Mouse (Mus musculus) ES-Bruce4 (cell line): ENCODE measurements around the gene Ptpn3. TPM values are rescaled to one million over a fixed set of nuclear protein-coding genes. Genes with fewer than 3 reads are reported as not detected.

Experiments used
- H3K27ac ChIP-seq: 2 replicates; pipeline ENCODE4 v1.5.1; 2012; ENCODE audit warnings: low read length, inconsistent platforms; ENCODE audit not compliant: insufficient read depth
- H3K27me3 ChIP-seq: 2 replicates; pipeline ENCODE4 v1.6.1; 2012; ENCODE audit warnings: mild to moderate bottlenecking, low read length, inconsistent platforms; ENCODE audit not compliant: control insufficient read depth, poor library complexity, insufficient read depth, severe bottlenecking
- H3K36me3 ChIP-seq: 2 replicates; pipeline ENCODE4 v1.6.1; 2012; ENCODE audit warnings: inconsistent platforms, mild to moderate bottlenecking, low read length, moderate library complexity; ENCODE audit not compliant: control insufficient read depth, poor library complexity, insufficient read depth, severe bottlenecking
- H3K4me1 ChIP-seq: one replicate; pipeline ENCODE4 v1.8.1; 2011; ENCODE audit warnings: low read length; ENCODE audit not compliant: control insufficient read depth, insufficient read depth
- H3K4me3 ChIP-seq: 2 replicates; pipeline ENCODE4 v1.5.1; 2011; ENCODE audit warnings: low read depth, mild to moderate bottlenecking, low read length
- H3K9ac ChIP-seq: 2 replicates; pipeline ENCODE4 v1.6.1; 2012; ENCODE audit warnings: low read depth, mild to moderate bottlenecking, inconsistent platforms; ENCODE audit not compliant: poor library complexity, severe bottlenecking
- H3K9me3 ChIP-seq: replicated peaks from 2 replicates; pipeline ENCODE4 v1.6.1; 2012; ENCODE audit warnings: mild to moderate bottlenecking, low read length, inconsistent platforms; ENCODE audit not compliant: control insufficient read depth, poor library complexity, insufficient read depth, severe bottlenecking
- CTCF ChIP-seq: IDR thresholded peaks from one replicate; pipeline ENCODE4 v1.8.1; 2011; ENCODE audit warnings: low read depth, low read length
- EP300 ChIP-seq: IDR thresholded peaks from 2 replicates; pipeline ENCODE4 v1.6.1; 2011; ENCODE audit warnings: low read depth, low read length; ENCODE audit not compliant: insufficient read depth
- POLR2A ChIP-seq: IDR thresholded peaks from one replicate; pipeline ENCODE4 v1.8.1; 2011; ENCODE audit warnings: low read length; ENCODE audit not compliant: insufficient read depth
- polyA plus RNA-seq: library from polyadenylated mRNA; stranded (reverse); fragments of >200 nt; gene quantifications from 2 replicates; pipeline ENCODE4 v1.2.4, GENCODE M21; 2011; ENCODE audit warnings: low read depth; ENCODE audit not compliant: missing spikeins, insufficient read depth, insufficient read length

Ptpn3 gene
- polyA plus RNA-seq, 1 experiment, result 30.6 TPM

- Histone ChIP-seq H3K9ac (no peak overlapping the region), H3K4me1 (peaks cover 9% of the 10 kb centered on the region), H3K36me3 (no peaks in the 10 kb centered on the region), H3K4me3 (no peak overlapping the region), H3K27me3 (no peaks in the 10 kb centered on the region), H3K9me3 (no peaks in the 10 kb centered on the region), H3K27ac (no peak overlapping the region)
- TF ChIP-seq EP300 (no peak), POLR2A (no peak)
These were observed 9.0 kb downstream of the Ptpn3 start for GRCm38 (mm10) chr4:57292670-57293069.

- Histone ChIP-seq H3K27me3 (no peaks in the 10 kb centered on the region), H3K4me3 (no peak overlapping the region), H3K9me3 (no peaks in the 10 kb centered on the region), H3K4me1 (peaks cover 4% of the 10 kb centered on the region), H3K36me3 (no peaks in the 10 kb centered on the region), H3K27ac (peak overlapping the region; percentile 66), H3K9ac (no peak overlapping the region)
- TF ChIP-seq EP300, result peak; percentile 67
- no peak for TF ChIP-seq POLR2A
- no peak for TF ChIP-seq CTCF
These were observed 11.6 kb downstream of the Ptpn3 start for GRCm38 (mm10) chr4:57290049-57290448.

GRCm38 (mm10) chr4:57287808-57288207, 13.8 kb downstream of the Ptpn3 start:
- no peak overlapping the region for H3K9ac ChIP-seq
- TF ChIP-seq EP300 (no peak), CTCF (no peak), POLR2A (no peak)
- no peaks in the 10 kb centered on the region for H3K36me3 ChIP-seq
- H3K4me3 ChIP-seq, result no peak overlapping the region
- peaks cover 2% of the 10 kb centered on the region for H3K4me1 ChIP-seq
- no peaks in the 10 kb centered on the region for H3K27me3 ChIP-seq
- no peak overlapping the region for H3K27ac ChIP-seq
- H3K9me3 ChIP-seq, result no peaks in the 10 kb centered on the region

GRCm38 (mm10) chr4:57285251-57285650, 16.4 kb downstream of the Ptpn3 start:
- Histone ChIP-seq H3K36me3 (no peaks in the 10 kb centered on the region), H3K27me3 (no peaks in the 10 kb centered on the region), H3K27ac (no peak overlapping the region), H3K9ac (no peak overlapping the region), H3K9me3 (no peaks in the 10 kb centered on the region), H3K4me1 (peaks cover 4% of the 10 kb centered on the region), H3K4me3 (no peak overlapping the region)
- no peak for TF ChIP-seq POLR2A
- no peak for TF ChIP-seq EP300
- TF ChIP-seq CTCF, result no peak

GRCm38 (mm10) chr4:57283189-57283588, 18.4 kb downstream of the Ptpn3 start:
- TF ChIP-seq CTCF (no peak), POLR2A (no peak), EP300 (no peak)
- Histone ChIP-seq H3K36me3 (no peaks in the 10 kb centered on the region), H3K27ac (peak overlapping the region; percentile 59; the same call in 1 of the 2 replicates), H3K27me3 (no peaks in the 10 kb centered on the region), H3K9me3 (no peaks in the 10 kb centered on the region), H3K4me3 (no peak overlapping the region), H3K4me1 (peaks cover 4% of the 10 kb centered on the region), H3K9ac (no peak overlapping the region)

GRCm38 (mm10) chr4:57282630-57283029, 19.0 kb downstream of the Ptpn3 start:
- peaks cover 4% of the 10 kb centered on the region for H3K4me1 ChIP-seq
- no peak overlapping the region for H3K4me3 ChIP-seq
- no peaks in the 10 kb centered on the region for H3K36me3 ChIP-seq
- H3K9ac ChIP-seq, result no peak overlapping the region
- no peaks in the 10 kb centered on the region for H3K9me3 ChIP-seq
- no peak overlapping the region for H3K27ac ChIP-seq
- TF ChIP-seq EP300, result no peak
- TF ChIP-seq CTCF, result no peak
- no peak for TF ChIP-seq POLR2A
- H3K27me3 ChIP-seq, result no peaks in the 10 kb centered on the region

GRCm38 (mm10) chr4:57282179-57282578, 19.5 kb downstream of the Ptpn3 start:
- Histone ChIP-seq H3K4me3 (0 out of 2 replicates have a peak overlapping the region, but pooled peaks have one; percentile 12), H3K9ac (no peak overlapping the region), H3K36me3 (no peaks in the 10 kb centered on the region), H3K4me1 (peaks cover 4% of the 10 kb centered on the region), H3K9me3 (no peaks in the 10 kb centered on the region), H3K27ac (peak overlapping the region; percentile 13; the same call in 1 of the 2 replicates), H3K27me3 (no peaks in the 10 kb centered on the region)
- TF ChIP-seq EP300 (no peak), CTCF (no peak)
